Mouse (Mus musculus) frontal cortex, adult (tissue): ENCODE measurements around the gene Rrm1.
"Not testable (repeated sequence)": the region's sequence is repeated elsewhere in the genome, so short reads cannot be mapped to it uniquely, and the experiment has no call there.

ENCODE experiments used
- ATAC-seq: cut with Nextera tagmentation; 2 replicates; pipeline ENCODE4 v1.9.2; 2017; ENCODE audit warnings: mild to moderate bottlenecking, moderate library complexity, mixed read lengths; ENCODE audit not compliant: low TSS enrichment

The Rrm1 gene

DNA sequence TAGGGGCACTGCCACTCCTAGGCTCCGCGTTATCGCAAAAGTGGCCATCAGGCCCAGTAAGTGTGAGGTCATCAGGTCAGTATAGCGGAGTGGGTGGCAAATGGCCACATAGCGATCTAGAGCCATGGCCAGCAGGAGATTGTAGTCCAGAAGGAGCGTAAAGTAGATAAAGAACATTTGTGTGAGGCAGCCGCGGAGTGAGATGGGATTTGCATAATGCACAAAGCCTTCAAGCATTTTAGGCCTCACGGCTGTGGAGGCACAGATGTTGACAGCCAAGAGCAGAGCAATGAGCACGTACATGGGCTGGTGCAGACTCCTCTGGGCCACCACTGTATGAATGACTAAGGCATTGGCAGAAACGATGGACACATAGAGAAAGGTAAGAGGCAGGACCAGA lies 35.9 kb downstream of the Rrm1 start:
- ATAC-seq, result no peak

DNA sequence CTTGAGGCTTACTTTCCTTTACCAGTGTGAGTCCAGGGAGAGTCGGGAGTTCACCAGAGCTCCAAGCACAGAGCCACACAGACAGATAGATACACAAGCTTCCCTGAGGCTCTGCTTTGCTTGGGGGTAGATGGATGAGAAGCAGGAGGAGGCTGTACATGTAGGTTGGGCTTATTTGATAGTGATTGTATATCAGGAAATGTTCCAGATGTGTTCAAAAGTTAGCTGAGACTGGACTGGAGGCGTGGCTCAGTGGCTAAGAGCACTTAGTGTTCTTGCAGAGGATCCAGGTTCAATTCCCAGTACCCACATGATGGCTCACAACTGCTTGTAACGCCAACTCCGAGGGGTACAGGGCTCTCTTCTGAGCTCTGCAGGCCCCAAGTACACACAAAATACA lies 36.9 kb downstream of the Rrm1 start:
- no peak for ATAC-seq

DNA sequence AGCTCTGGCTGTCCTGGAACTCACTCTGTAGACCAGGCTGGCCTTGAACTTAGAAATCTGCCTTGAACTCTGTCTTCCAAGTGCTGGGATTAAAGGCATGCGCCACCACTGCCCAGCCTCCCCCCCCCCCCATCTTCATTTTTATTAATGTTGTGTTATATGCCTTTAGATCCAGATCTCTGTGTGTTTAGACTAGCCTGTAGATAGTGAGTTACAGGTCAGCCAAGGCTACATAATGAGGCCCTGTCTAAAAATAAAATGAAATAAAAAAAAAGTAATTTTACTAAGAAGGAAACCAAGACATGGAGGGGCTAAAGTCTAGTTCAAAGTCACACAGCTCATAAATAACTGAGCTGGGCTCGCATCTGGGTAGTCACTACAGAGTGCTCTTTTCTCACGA lies 37.4 kb downstream of the Rrm1 start:
- ATAC-seq, result no peak

GRCm38 (mm10) chr7:102479368-102480078 lies 38.0 kb downstream of the Rrm1 start:
- ATAC-seq, result no peak

GRCm38 (mm10) chr7:102480821-102481220 lies 39.3 kb downstream of the Rrm1 start:
- no peak for ATAC-seq

DNA sequence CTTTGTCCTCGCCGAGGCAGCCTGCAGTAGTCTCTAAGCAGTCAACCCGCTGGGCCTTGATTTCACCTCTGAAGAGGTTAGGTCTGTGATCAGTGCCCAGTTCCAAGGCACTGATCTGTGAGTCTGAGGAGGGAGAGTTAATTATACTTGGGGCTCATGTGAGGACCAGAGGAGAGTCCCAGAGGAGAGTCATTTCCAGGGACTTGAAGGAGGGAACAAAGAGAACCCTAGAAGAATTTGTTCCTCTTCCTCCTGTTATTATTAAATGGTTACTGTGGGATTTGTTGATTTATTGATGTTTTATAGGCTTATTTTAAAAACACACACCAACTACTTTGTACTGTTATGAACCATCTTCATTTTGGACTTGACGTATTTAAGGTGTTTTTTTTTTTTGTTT lies 40.1 kb downstream of the Rrm1 start, which contains the start of gene Olfr543:
Olfr543 (minus strand) TSS at position 101 of the 400 bp plus-strand sequence.
- ATAC-seq, result no peak

DNA sequence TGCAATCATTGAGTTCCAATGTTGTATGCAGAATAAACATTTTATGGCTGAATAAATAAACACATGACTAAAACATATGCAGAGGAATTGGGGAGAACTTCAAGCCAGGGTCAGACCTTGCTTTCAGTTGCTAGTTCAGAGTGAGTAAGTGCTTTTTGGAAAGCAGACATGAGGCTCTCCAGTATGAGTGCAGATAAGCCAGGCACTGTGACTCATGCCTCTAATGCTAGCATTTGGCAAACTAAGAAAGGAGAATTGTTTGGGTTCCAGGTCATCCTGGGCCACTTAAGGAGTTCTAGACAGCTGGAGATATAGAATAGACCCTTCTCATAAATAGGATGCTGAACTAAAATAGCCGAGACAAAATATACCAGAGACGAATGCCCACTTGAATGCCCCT lies 42.2 kb downstream of the Rrm1 start:
- no peak for ATAC-seq

GRCm38 (mm10) chr7:102484766-102485165 lies 43.3 kb downstream of the Rrm1 start:
- not testable (repeated sequence) for ATAC-seq

DNA sequence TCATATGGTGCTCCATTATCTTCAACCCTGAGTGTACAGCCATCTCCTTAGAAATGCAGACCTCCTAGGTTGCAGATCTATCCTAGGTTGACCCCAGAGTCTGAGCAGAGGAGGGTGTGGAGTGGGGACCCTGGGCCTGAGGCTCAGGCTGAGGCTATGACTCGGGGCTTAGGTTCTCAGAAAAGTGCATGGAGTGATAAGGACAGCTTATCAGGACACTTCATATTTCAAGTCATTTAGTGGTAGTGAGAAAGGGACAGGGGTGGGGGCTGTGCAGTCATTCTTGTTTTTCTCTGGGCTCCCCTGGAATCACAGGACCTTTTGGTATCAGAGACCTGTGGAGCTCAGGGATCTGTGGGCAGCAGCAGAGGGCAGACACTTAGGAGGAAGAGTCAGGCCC lies 44.6 kb downstream of the Rrm1 start:
- no peak for ATAC-seq

DNA sequence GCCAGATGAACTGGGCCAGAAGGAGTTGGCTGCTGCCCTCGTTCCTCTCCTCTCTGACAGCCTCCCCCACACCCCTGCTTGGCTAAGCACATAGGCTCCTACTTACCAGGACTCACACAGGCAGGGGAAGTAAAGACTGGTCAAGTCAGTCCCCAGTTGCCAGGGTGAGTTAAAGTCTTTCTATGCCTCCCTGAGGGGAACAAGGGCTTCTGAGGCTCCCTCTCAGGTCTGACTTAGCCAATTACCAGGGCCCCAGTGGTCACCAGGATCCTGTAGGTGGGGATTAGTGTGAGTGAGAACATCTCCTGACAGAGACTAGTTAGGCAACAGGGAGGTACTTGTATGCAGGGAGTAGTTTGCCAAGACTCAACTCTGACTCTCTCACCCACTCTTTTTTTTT lies 46.7 kb downstream of the Rrm1 start, which contains the start of gene Olfr544:
Olfr544 (minus strand) TSS at position 153 of the 400 bp plus-strand sequence.
- no peak for ATAC-seq

- ATAC-seq, result not testable (repeated sequence)
Observed at GRCm38 (mm10) chr7:102494416-102494815, 52.9 kb downstream of the Rrm1 start.

GRCm38 (mm10) chr7:102499473-102499872 lies 58.0 kb downstream of the Rrm1 start, which contains the start of gene Olfr545:
Gene Olfr545, minus strand, starts transcription at chr7:102499573.
- no peak for ATAC-seq

GRCm38 (mm10) chr7:102501986-102502385 lies 60.5 kb downstream of the Rrm1 start:
- ATAC-seq, result no peak

- peak; percentile 89 for ATAC-seq
Observed at GRCm38 (mm10) chr7:102506848-102507247, 65.4 kb downstream of the Rrm1 start.

GRCm38 (mm10) chr7:102508066-102508465 lies 66.6 kb downstream of the Rrm1 start:
- no peak for ATAC-seq

GRCm38 (mm10) chr7:102508666-102509065 lies 67.2 kb downstream of the Rrm1 start:
- no peak for ATAC-seq

DNA sequence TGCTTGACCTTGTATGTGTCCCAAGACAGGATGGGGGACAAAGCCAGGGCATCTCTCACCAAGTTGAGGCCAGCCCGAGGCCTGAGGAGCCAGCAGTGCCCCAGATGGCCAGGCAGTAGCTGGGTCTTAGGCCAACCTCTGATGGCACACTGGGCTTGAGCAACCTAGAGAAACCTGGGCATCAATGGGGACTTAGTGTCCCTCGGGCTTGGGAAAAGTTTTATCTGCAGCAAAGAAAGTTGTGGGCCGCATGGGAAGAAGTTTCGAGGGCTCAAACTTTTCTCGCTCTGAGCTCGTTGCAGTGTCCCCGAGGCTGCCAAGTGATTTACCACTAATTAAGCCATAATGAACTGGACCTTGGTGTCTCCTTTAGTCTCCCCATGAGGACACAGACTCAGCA lies 68.2 kb downstream of the Rrm1 start:
- ATAC-seq, result no peak

- ATAC-seq, result no peak
Observed at GRCm38 (mm10) chr7:102511927-102512326, 70.4 kb downstream of the Rrm1 start.

DNA sequence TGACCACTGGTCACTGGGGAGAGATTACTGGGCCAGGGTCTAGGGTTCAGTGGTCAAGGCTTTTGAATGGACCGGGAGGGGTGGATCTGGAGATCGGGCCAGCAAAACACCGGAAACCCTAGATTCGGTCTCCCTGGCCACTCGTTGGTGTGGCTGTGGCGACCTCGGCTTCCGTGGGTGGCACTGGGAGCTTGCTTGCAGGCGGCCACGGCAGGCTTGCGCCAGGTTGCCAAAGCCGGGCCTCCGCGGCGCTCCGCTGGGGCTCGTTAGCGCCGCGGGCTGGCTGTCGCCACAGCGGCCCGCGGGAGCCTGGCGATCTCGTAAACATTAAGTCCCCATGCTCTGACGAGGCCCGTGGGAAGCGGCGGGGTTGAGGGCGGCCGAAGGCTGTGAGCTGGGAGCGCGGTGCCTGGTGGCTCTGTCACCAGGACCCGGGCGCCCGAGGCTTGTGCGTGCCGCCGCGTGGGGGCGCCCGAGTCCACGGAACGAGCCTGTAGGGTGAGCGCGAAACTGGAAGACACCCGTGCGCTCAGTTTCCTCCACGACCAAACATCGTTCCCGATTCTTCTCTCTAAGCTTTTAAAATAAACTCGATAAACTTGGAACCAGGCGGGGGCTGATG lies 71.4 kb downstream of the Rrm1 start:
- peak; percentile 97 for ATAC-seq

GRCm38 (mm10) chr7:102514144-102514543 lies 72.6 kb downstream of the Rrm1 start:
- ATAC-seq, result no peak

DNA sequence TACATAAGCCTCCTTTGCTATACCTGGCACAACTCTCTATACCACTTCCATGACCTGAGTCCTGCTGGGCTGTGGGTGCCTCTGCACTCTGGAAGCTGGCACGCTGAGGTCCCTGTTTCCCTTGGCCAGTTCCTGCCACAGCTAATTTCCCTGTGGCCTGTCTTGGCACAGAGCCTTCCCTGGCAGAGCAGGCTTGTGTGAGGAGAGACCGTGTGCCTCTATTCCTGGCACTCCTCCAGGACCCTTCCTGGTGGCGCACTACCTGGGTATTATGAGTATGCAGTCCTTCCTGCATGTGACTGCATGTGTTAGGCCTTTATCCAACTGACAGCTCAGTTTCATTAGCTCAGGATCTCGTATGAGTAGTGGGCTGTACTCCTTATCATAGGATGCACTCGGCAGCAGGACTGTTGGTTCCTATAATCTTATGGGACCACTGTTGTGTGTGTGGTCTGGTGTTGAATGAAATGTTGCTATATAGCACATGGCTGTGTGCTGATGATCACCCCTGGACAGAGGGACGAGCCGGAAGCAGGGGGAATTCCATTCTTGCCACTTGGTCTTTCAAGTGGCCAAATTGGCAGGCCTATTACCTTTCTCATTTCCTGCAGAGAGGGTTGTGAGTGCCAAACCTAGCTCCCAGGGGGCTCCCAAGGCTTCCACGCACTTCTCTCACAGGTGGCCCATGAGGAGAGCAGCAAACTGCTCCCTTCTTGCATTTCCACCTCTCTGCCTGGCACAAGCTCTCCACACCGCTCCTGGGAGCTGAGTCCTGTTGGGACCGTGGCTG lies 75.0 kb downstream of the Rrm1 start:
- ATAC-seq, result no peak

DNA sequence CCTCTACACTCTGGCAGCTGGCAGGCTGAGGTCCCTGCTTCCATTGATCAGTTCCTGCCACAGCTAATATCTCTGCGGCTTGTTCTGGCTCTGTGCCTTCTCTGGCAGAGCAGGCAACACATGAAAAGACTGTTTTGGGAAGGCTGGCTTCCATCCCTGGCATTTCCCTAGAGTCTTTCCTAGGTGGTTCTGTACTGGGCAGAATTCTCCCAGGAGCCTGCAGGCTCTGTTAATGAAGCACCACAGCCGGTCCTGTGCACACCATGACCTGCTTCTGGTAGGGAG lies 75.5 kb downstream of the Rrm1 start:
- ATAC-seq, result no peak
